Mouse (Mus musculus): ENCODE measurements at regions not wholly inside any gene's neighbourhood (a gene's known extent, or its start where the extent isn't known, plus 50 kb on each side); places are given as distances from the start of the nearest gene placed in this dataset.

GRCm38 (mm10) chr8:92260056-92260455 is 97.4 kb upstream of the Irx5 start:
- TF ChIP-seq CTCF (IDR thresholded peaks at IDR 0.05; ENCODE audit: low read depth) (no peak), EP300 (IDR thresholded peaks at IDR 0.05; ENCODE audit: low read depth) (no peak)

Data from liver, postnatal 0 days (tissue).